Mouse (Mus musculus) hindbrain, postnatal 0 days (tissue): Measurements from ENCODE around the gene Ttn. TPM values are rescaled to one million over a fixed set of nuclear protein-coding genes. Genes with fewer than 3 reads are reported as not detected.

Experiments used
- ATAC-seq: fragments of 200-750 bp; cut with Nextera tagmentation; 2 replicates; pipeline ENCODE4 v1.8.0; 2017; ENCODE audit warnings: mild to moderate bottlenecking, moderate TSS enrichment, moderate library complexity
- DNase-seq: peaks from one replicate; pipeline ENCODE4 v3.0.0-alpha.2; 2015; ENCODE audit warnings: low spot score
- H3K27ac ChIP-seq: fragments of 300-500 bp; sonication (generic); 2 replicates; pipeline ENCODE4 v1.5.1; 2014; ENCODE audit warnings: mild to moderate bottlenecking
- H3K27me3 ChIP-seq: fragments of 300-500 bp; sonication (generic); 2 replicates; pipeline ENCODE4 v1.6.1; 2014; ENCODE audit warnings: low read length, mixed read lengths; ENCODE audit not compliant: insufficient read depth
- H3K36me3 ChIP-seq: fragments of 300-500 bp; sonication (generic); 2 replicates; pipeline ENCODE4 v1.6.1; 2014; ENCODE audit warnings: low read length, mixed read lengths; ENCODE audit not compliant: insufficient read depth
- H3K4me1 ChIP-seq: fragments of 300-500 bp; sonication (generic); 2 replicates; pipeline ENCODE4 v1.6.1; 2014; ENCODE audit warnings: antibody characterized with exemption, low read length, mixed read lengths; ENCODE audit not compliant: insufficient read depth
- H3K4me2 ChIP-seq: fragments of 300-500 bp; sonication (generic); 2 replicates; pipeline ENCODE4 v1.6.1; 2014; ENCODE audit warnings: low read depth, mild to moderate bottlenecking, low read length, moderate library complexity, mixed read lengths
- H3K4me3 ChIP-seq: fragments of 300-500 bp; sonication (generic); 2 replicates; pipeline ENCODE4 v1.5.1; 2014; ENCODE audit warnings: low read length
- H3K9ac ChIP-seq: fragments of 300-500 bp; sonication (generic); replicated peaks from 2 replicates; pipeline ENCODE4 v1.6.1; 2014; ENCODE audit warnings: mild to moderate bottlenecking, low read length, moderate library complexity, mixed read lengths
- H3K9me3 ChIP-seq: fragments of 300-500 bp; sonication (generic); 2 replicates; pipeline ENCODE4 v1.6.1; 2016; ENCODE audit warnings: low read length, mixed read lengths
- CTCF ChIP-seq: IDR thresholded peaks from 2 replicates; pipeline ENCODE4 v1.5.1; 2016; ENCODE audit warnings: antibody characterized with exemption, control low read depth, low read depth
- WGBS: fragments of 180-500 bp; shearing (Covaris S2); extraction: QIAGEN DNeasy Blood & Tissue Kit; methylation state at CpG from one replicate; pipeline ENCODE4 v1.1.7; 2014; 5-methylcytosine and 5-hydroxymethylcytosine counted together
- polyA plus RNA-seq: library from polyadenylated mRNA; unstranded; fragments of >200 nt; fragmentation: Nextera tagmentation; extraction: Ambion mirVana; gene quantifications from 2 replicates; pipeline ENCODE4 v1.2.1, GENCODE M21; 2015
- total RNA-seq: library from RNA; depleted of rRNA; stranded (reverse); fragments of >200 nt; gene quantifications from 2 replicates; pipeline ENCODE4 v1.2.3, GENCODE M21; 2014

Ttn gene
- total and polyA plus RNA-seq, 2 experiments from 2014 or later = 0.58 to 0.73 TPM

DNA sequence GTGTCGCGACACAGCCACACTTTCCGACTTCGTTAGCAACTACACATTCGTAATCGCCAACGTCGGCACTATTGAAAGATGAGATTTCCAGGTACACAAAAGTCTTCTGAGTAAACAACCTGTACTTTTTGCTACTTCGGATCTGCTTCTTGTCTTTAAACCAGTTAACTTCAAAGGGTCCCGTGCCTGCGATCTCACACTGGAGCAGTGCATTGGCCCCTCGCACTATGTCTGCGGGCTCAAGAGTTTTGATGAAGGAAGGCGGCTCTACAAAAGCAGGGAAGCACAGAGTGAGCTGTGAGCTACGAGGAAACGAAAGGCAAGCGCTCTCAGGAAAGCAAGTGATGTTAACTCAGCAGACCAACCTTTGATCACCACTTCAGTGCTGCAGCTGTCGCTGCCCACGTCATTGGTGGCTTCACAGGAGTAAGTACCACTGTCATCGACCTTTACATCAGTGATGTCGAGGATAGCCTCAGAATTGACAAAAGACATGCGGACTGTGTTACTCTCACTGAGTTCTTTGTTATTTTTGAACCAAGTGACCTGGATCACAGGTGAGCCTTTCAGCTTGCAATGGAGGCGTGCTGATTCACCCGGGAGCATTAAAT lies 80.8 kb downstream of the Ttn start:
- DNase-seq = no peak
- 87% methylated on average over 24 of the region's 24 CpGs for WGBS
- no peak for ATAC-seq

DNA sequence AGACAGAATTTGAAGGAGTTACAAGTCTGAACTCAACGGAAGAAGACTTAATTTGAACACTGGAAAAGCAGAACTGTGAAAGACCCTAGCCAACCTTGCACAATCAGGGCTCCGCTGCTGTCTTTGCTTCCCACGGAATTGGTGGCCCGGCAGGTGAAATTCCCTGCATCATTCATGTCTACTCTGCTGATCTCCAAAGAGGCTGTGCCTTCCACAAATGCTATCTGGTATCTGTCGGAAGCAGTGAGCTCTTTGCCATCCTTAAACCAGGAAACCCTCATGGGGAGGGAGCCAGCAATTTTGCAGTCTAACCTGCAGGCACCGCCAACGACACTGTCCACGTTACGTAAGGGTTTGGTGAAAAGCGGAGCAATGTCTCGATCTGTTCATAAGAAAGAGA lies 82.5 kb downstream of the Ttn start:
- 96% methylated on average over 11 of the region's 11 CpGs for WGBS

More for the DNA sequence above, 80.8 kb downstream of the Ttn start:
- H3K27me3 ChIP-seq = no peaks in the 10 kb centered on the region
- no peak overlapping the region for H3K4me3 ChIP-seq
- H3K4me1 ChIP-seq = no peaks in the 10 kb centered on the region
- no peak overlapping the region for H3K9ac ChIP-seq
- no peaks in the 10 kb centered on the region for H3K9me3 ChIP-seq
- no peak overlapping the region for H3K27ac ChIP-seq
- no peak for TF ChIP-seq CTCF
- H3K4me2 ChIP-seq = no peak overlapping the region
- no peaks in the 10 kb centered on the region for H3K36me3 ChIP-seq

DNA sequence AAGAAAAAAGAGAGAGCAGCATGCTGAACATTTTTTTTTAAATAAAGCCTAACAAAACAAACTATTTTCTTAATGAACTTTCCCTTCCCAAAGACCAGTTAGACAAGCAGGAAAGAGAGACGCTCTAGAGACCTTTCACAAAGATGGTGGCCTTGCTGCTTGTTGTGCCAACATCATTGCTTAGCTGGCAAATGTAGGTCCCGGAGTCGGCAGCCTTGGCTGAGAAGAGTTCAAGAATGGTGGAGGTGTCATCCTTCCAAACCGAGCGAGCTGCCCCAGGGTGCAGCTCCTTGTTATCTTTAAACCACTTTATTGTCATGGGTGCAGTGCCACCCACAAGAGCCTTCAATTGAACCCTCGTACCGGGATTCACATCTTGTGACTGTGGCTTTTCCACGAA lies 85.4 kb downstream of the Ttn start:
- no peak for TF ChIP-seq CTCF
- ATAC-seq (no peak), DNase-seq (no peak)
- Histone ChIP-seq H3K9ac (no peak overlapping the region), H3K27ac (no peak overlapping the region), H3K4me3 (no peak overlapping the region), H3K9me3 (no peaks in the 10 kb centered on the region), H3K4me1 (no peaks in the 10 kb centered on the region), H3K27me3 (no peaks in the 10 kb centered on the region), H3K4me2 (no peak overlapping the region), H3K36me3 (no peaks in the 10 kb centered on the region)
- WGBS = 90% methylated on average over 8 of the region's 8 CpGs

More for the DNA sequence above, 82.5 kb downstream of the Ttn start:
- Histone ChIP-seq H3K27ac (no peak overlapping the region), H3K4me1 (no peaks in the 10 kb centered on the region), H3K36me3 (no peaks in the 10 kb centered on the region), H3K9ac (no peak overlapping the region), H3K4me2 (no peak overlapping the region), H3K27me3 (no peaks in the 10 kb centered on the region), H3K4me3 (no peak overlapping the region), H3K9me3 (no peaks in the 10 kb centered on the region)
- TF ChIP-seq CTCF = no peak
- no peak for DNase-seq
- no peak for ATAC-seq

DNA sequence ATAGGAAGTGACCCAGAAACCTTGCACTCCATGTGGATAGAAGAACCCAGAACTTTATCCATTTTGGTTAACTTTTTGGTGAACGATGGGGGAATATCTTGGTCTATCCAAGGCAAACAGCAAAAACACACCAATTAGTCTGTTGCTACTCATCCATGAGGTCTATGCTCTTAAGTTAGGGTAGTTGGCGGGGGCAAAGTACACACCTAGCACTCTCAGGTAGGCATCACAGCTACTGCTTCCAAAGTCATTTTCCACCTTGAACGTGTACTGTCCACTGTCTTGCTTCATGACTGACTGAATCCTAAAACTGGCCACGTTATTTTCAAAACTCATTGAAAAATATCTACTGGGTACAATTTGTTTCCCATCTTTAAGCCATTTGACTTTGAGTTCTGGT lies 87.0 kb downstream of the Ttn start:
- ATAC-seq = no peak
- no peak for DNase-seq
- H3K36me3 ChIP-seq = no peaks in the 10 kb centered on the region
- no peak for TF ChIP-seq CTCF
- H3K27ac ChIP-seq = no peak overlapping the region
- 89% methylated on average over 4 of the region's 4 CpGs for WGBS
- no peak overlapping the region for H3K4me3 ChIP-seq
- H3K4me1 ChIP-seq = no peaks in the 10 kb centered on the region
- no peaks in the 10 kb centered on the region for H3K9me3 ChIP-seq
- no peaks in the 10 kb centered on the region for H3K27me3 ChIP-seq
- H3K9ac ChIP-seq = no peak overlapping the region
- no peak overlapping the region for H3K4me2 ChIP-seq

DNA sequence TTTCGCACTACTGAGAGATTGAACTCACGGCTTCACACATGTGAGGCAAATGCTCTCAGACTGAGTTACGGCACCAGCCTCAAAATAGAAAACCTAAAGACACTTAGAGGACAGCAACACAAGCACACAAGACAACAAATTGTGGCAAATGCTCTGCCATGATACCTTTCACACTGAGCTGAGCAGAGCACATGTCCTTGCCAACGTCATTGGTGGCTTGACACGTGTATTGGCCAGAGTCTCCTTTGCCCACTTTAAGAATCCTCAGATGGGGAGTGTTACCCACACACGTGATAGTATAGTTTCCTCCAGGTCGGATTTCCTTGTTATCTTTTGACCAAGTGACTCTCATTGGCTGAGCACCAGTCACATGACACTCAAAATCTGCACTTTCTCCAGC lies 93.6 kb downstream of the Ttn start:
- Histone ChIP-seq H3K27ac (no peak overlapping the region), H3K4me1 (no peaks in the 10 kb centered on the region), H3K9me3 (no peaks in the 10 kb centered on the region), H3K4me3 (no peak overlapping the region), H3K9ac (no peak overlapping the region), H3K27me3 (no peaks in the 10 kb centered on the region), H3K4me2 (no peak overlapping the region), H3K36me3 (no peaks in the 10 kb centered on the region)
- ATAC-seq = no peak
- WGBS = 88% methylated on average over 7 of the region's 7 CpGs
- no peak for DNase-seq
- TF ChIP-seq CTCF = no peak

DNA sequence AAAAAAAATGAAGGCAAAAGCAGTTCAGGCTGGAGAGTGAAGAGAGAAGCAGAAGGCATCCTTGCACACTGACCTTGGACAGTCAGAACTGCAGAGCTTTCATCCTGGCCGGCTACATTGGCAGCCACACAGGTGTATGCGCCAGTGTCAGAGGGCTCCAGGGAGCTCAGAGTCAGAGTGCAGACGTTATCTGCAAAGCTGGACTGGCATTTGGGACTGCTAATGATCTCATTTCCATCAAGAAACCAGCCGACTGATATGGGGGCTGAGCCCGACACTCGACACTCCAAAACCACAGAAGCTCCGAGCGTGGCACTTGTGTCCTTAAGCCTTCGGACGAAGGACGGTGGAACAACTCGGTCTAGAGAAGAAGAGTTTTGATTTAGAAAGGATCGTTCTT lies 96.5 kb downstream of the Ttn start:
- TF ChIP-seq CTCF = no peak
- ATAC-seq (no peak), DNase-seq (no peak)
- H3K4me3 ChIP-seq = no peak overlapping the region
- H3K27ac ChIP-seq = no peak overlapping the region
- H3K4me1 ChIP-seq = no peaks in the 10 kb centered on the region
- no peaks in the 10 kb centered on the region for H3K27me3 ChIP-seq
- H3K9me3 ChIP-seq = no peaks in the 10 kb centered on the region
- no peak overlapping the region for H3K4me2 ChIP-seq
- no peak overlapping the region for H3K9ac ChIP-seq
- no peaks in the 10 kb centered on the region for H3K36me3 ChIP-seq
- WGBS = 91% methylated on average over 13 of the region's 13 CpGs

DNA sequence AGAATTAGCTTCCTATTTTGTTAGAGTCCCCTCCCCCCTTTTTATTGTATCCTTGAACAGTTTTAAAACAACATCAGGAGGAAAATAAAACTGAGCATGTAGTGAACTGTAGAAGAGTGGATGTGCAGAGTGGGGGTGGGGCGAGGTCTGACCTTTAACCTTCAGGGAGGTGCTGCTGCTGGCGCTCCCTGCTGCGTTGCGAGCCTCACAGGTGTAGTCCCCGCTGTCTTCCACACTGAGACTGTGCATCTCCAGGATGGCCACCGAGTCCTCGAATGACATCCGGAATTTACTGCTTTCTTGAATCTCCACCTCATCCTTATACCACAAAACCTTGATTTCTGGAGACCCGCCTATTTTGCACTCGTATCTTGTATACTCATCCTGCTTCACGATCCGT lies 100.9 kb downstream of the Ttn start:
- no peak for ATAC-seq
- H3K4me2 ChIP-seq = no peak overlapping the region
- H3K9ac ChIP-seq = no peak overlapping the region
- TF ChIP-seq CTCF = no peak
- H3K27ac ChIP-seq = no peak overlapping the region
- H3K4me1 ChIP-seq = no peaks in the 10 kb centered on the region
- H3K4me3 ChIP-seq = no peak overlapping the region
- H3K36me3 ChIP-seq = no peaks in the 10 kb centered on the region
- H3K9me3 ChIP-seq = no peaks in the 10 kb centered on the region
- no peaks in the 10 kb centered on the region for H3K27me3 ChIP-seq
- 92% methylated on average over 12 of the region's 12 CpGs for WGBS
- DNase-seq = no peak
